Mouse (Mus musculus) liver, postnatal 0 days (tissue): Measurements from ENCODE around the gene Camk2g. TPM values are rescaled to one million over a fixed set of nuclear protein-coding genes. Genes with fewer than 3 reads are reported as not detected.

Experiments
- ATAC-seq: fragments of 200-750 bp; cut with Nextera tagmentation; 2 replicates; pipeline ENCODE4 v1.8.0; 2017; ENCODE audit warnings: mild to moderate bottlenecking, moderate library complexity
- DNase-seq: peaks from one replicate; pipeline ENCODE4 v3.0.0-alpha.2; 2016
- H3K27ac ChIP-seq: fragments of 300-500 bp; sonication (generic); 2 replicates; pipeline ENCODE4 v1.5.1; 2014; ENCODE audit warnings: antibody characterized with exemption, moderate library complexity, mild to moderate bottlenecking, low read depth
- H3K27me3 ChIP-seq: fragments of 300-500 bp; sonication (generic); 2 replicates; pipeline ENCODE4 v1.6.1; 2014; ENCODE audit warnings: low read length, control low read depth, mixed read lengths; ENCODE audit not compliant: insufficient read depth
- H3K36me3 ChIP-seq: fragments of 300-500 bp; sonication (generic); replicated peaks from 2 replicates; pipeline ENCODE4 v1.6.1; 2014; ENCODE audit warnings: mild to moderate bottlenecking, control low read depth, low read length, moderate library complexity, mixed read lengths; ENCODE audit not compliant: insufficient read depth
- H3K4me1 ChIP-seq: fragments of 300-500 bp; sonication (generic); 2 replicates; pipeline ENCODE4 v1.6.1; 2014; ENCODE audit warnings: antibody characterized with exemption, mild to moderate bottlenecking, control low read depth; ENCODE audit not compliant: insufficient read depth
- H3K4me2 ChIP-seq: fragments of 300-500 bp; sonication (generic); 2 replicates; pipeline ENCODE4 v1.6.1; 2014; ENCODE audit warnings: low read depth, mild to moderate bottlenecking, low read length, moderate library complexity, mixed read lengths
- H3K4me3 ChIP-seq: fragments of 300-500 bp; sonication (generic); 2 replicates; pipeline ENCODE4 v1.5.1; 2014; ENCODE audit warnings: low read depth, low read length
- H3K9ac ChIP-seq: fragments of 300-500 bp; sonication (generic); replicated peaks from 2 replicates; pipeline ENCODE4 v1.6.1; 2014; ENCODE audit warnings: mild to moderate bottlenecking, moderate library complexity
- H3K9me3 ChIP-seq: fragments of 300-500 bp; sonication (generic); 2 replicates; pipeline ENCODE4 v1.6.1; 2016; ENCODE audit warnings: mild to moderate bottlenecking, control low read depth, low read length, mixed read lengths
- CTCF ChIP-seq: sonication (generic); IDR thresholded peaks from 2 replicates; pipeline ENCODE4 v1.5.1; 2016; ENCODE audit warnings: antibody characterized with exemption, low read depth
- EP300 ChIP-seq: IDR thresholded peaks from 2 replicates; pipeline ENCODE4 v1.6.1; 2016; ENCODE audit warnings: antibody characterized with exemption, low read depth, mild to moderate bottlenecking
- WGBS: fragments of 180-500 bp; shearing (Covaris S2); extraction: QIAGEN DNeasy Blood & Tissue Kit; methylation state at CpG from one replicate; pipeline ENCODE4 v1.1.7; 2014; ENCODE audit not compliant: insufficient replicate concordance; 5-methylcytosine and 5-hydroxymethylcytosine counted together
- polyA plus RNA-seq: library from polyadenylated mRNA; unstranded; fragments of >200 nt; fragmentation: Nextera tagmentation; extraction: Ambion mirVana; gene quantifications from 2 replicates; pipeline ENCODE4 v1.2.1, GENCODE M21; 2015

Gene Camk2g
- polyA plus RNA-seq, 1 experiment from 2014 or later = 6.6 TPM

DNA sequence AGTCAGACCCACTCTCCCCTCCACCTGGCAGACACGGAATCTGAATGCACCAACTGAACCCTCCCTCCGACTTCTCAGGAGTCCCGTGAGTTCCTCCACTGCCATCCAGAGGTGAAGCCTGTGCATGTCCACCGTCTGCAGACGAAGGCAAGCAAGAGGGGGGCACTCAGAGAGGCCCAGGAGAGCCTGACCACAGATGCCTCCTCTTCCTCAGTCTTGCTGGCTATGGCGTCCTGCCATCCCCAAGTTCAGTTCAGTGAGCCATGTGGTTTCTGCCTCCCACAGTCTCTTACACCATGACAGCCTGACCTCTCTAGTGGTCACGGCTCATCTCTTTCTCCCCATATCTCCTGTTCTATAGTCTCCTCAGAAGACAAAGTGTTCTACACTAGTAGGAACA, 9.2 kb downstream of the Camk2g start:
- no peak overlapping the region for H3K4me3 ChIP-seq
- 45% methylated on average over 7 of the region's 7 CpGs for WGBS
- H3K27me3 ChIP-seq = no peaks in the 10 kb centered on the region
- H3K9me3 ChIP-seq = no peaks in the 10 kb centered on the region
- peak overlapping the region; percentile 85 for H3K27ac ChIP-seq
- H3K36me3 ChIP-seq = peaks cover 9% of the 10 kb centered on the region
- H3K4me2 ChIP-seq = no peak overlapping the region
- peaks cover 9% of the 10 kb centered on the region for H3K4me1 ChIP-seq
- no peak overlapping the region for H3K9ac ChIP-seq
- TF ChIP-seq CTCF = peak; percentile 34
- no peak for TF ChIP-seq EP300
- peak; percentile 27 for ATAC-seq
- no peak for DNase-seq

DNA sequence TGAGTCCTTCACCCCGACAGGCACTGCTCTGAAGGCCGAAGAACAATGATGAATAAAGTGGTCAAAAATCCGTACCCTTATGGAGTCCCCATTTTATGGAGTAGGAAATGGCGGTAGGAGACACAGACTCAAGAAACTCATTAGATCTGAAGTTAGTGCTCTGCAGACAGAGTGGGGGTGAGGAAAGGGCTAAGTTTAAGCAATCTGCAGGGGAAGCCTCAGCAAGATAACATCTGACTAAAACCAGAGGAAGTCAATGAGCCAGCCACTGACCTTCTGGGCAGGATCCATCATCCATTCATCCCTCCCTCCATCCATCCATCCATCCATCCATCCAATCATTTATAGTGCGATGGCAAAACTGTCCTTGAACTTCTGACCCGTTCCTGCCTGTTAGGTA, 10.4 kb downstream of the Camk2g start:
- DNase-seq (no peak), ATAC-seq (no peak)
- no peak for TF ChIP-seq EP300
- no peak for TF ChIP-seq CTCF
- Histone ChIP-seq H3K9me3 (no peaks in the 10 kb centered on the region), H3K4me3 (no peak overlapping the region), H3K36me3 (peaks cover 10% of the 10 kb centered on the region), H3K4me2 (no peak overlapping the region), H3K27me3 (no peaks in the 10 kb centered on the region), H3K27ac (no peak overlapping the region), H3K4me1 (peaks cover 9% of the 10 kb centered on the region), H3K9ac (no peak overlapping the region)
- 82% methylated on average over 6 of the region's 6 CpGs for WGBS

DNA sequence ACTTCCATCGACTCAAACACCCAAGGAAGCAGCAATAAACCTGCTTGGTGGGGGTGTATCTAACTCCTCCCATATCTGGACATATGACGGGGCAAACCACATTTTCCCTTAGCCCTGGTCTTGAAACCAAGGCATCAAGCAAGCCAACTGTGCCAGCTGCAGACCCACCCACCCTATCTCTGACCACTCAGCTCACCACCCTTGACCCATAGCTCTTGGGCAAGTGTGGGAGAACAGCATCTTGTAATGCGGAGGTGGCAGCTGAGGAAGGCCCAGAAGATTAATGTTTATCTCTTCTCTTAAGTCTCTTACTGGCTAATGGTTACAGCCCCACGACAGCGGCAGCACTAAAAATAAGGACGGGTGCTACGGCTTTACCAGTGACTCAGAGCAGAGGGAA, 11.0 kb downstream of the Camk2g start:
- 72% methylated on average over 7 of the region's 7 CpGs for WGBS
- no peak for ATAC-seq
- Histone ChIP-seq H3K27me3 (no peaks in the 10 kb centered on the region), H3K27ac (no peak overlapping the region), H3K4me1 (peaks cover 9% of the 10 kb centered on the region), H3K9me3 (no peaks in the 10 kb centered on the region), H3K36me3 (peaks cover 12% of the 10 kb centered on the region; the same call in 1 of the 2 replicates), H3K4me3 (no peak overlapping the region), H3K9ac (no peak overlapping the region), H3K4me2 (no peak overlapping the region)
- DNase-seq = no peak
- TF ChIP-seq EP300 (no peak), CTCF (no peak)

DNA sequence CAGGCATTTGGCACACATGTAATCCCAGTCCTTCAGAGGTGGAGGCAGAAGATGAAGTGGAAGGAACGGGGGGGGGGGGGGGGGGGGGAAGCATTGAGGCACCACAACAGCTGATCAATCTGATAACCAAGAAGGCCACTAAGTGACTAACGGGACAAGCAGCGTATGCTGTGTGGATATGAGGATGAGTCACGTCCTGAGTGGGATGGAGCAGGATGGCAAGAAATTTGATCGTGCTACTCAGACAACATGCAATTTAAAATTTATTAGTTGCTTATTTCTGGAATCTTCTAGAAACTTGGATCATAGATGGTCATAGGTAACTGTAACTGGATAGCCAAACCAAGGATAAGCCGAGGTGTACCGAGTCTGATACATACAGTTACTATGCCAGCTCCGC, 13.7 kb downstream of the Camk2g start:
- H3K9me3 ChIP-seq = no peaks in the 10 kb centered on the region
- H3K36me3 ChIP-seq = peaks cover 16% of the 10 kb centered on the region; the same call in 1 of the 2 replicates
- WGBS = 83% methylated on average over 7 of the region's 8 CpGs
- H3K4me2 ChIP-seq = no peak overlapping the region
- no peak overlapping the region for H3K4me3 ChIP-seq
- H3K27me3 ChIP-seq = no peaks in the 10 kb centered on the region
- no peaks in the 10 kb centered on the region for H3K4me1 ChIP-seq
- H3K27ac ChIP-seq = no peak overlapping the region
- DNase-seq = no peak
- TF ChIP-seq EP300 (no peak), CTCF (no peak)
- H3K9ac ChIP-seq = no peak overlapping the region
- no peak for ATAC-seq

DNA sequence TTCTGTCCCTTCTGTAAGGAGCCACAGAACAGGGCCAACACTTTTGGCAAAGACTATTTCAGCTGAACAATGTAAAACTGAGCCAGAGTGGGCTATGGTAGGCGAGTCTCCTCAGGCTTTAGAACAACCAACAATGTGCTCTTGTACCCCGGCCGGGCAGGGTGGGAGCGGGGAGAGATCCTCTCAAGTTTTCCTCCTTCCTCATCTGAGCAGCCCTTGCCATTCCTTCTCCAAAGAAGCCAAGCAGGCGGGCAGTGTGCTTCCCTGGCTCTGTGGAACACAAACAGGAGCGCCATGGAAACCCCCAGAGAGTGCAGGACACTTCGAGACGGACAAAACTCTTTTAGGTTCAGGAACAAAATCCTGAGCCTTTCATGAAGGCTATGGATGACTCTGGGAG, 15.4 kb downstream of the Camk2g start:
- Histone ChIP-seq H3K9me3 (no peaks in the 10 kb centered on the region), H3K27me3 (no peaks in the 10 kb centered on the region), H3K27ac (no peak overlapping the region), H3K4me3 (no peak overlapping the region), H3K36me3 (peaks cover 16% of the 10 kb centered on the region; the same call in 1 of the 2 replicates), H3K9ac (no peak overlapping the region), H3K4me1 (peaks cover under 1% of the 10 kb centered on the region; the same call in 1 of the 2 replicates), H3K4me2 (no peak overlapping the region)
- WGBS = 89% methylated on average over 8 of the region's 8 CpGs
- no peak for TF ChIP-seq CTCF
- TF ChIP-seq EP300 = no peak
- DNase-seq = no peak
- no peak for ATAC-seq

DNA sequence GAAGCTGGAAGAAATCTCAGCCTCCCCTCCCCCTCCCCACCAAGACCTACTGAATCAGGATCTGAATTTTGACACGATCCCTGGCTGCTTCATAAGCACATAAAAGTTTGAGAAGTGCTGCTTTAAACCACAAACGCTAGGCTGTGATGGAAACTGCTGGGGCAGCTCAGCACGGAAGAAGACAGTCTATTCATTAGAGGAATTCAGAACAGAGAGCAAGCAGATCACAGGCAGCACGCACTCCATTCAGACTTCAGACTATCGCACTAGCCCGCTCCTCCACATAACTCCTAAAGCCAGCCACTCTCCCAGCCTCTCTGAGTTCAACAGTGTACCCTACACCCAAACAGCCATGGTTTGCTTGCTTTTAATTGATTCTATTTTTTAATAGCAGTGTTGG, 18.2 kb downstream of the Camk2g start:
- peaks cover 13% of the 10 kb centered on the region; the same call in 1 of the 2 replicates for H3K36me3 ChIP-seq
- ATAC-seq (no peak), DNase-seq (no peak)
- peaks cover 7% of the 10 kb centered on the region; the same call in 1 of the 2 replicates for H3K4me1 ChIP-seq
- WGBS = 55% methylated on average over 6 of the region's 6 CpGs
- no peak overlapping the region for H3K27ac ChIP-seq
- TF ChIP-seq CTCF = no peak
- no peak for TF ChIP-seq EP300
- no peaks in the 10 kb centered on the region for H3K27me3 ChIP-seq
- H3K4me3 ChIP-seq = no peak overlapping the region
- no peak overlapping the region for H3K4me2 ChIP-seq
- no peaks in the 10 kb centered on the region for H3K9me3 ChIP-seq
- no peak overlapping the region for H3K9ac ChIP-seq

DNA sequence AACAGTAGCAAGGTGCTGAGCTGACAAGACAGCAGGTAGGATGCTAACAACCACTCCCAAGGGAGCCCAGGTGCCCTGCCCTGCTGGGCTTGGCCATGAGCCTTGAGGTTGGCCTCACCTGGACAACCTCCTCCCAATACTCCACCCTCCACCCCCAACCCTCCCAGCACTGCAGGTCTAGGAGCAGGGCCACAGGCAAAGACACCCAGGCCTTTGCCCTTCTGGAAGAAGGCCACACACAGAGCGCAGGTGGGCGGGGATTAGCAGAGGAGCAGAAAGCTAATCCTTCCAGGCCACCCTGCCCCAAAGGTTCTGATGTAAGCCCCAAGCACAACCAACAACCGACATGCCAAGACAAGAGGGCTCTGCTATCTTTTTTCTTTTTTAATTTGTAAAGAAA, 20.5 kb downstream of the Camk2g start:
- ATAC-seq = no peak
- 62% methylated on average over 3 of the region's 3 CpGs for WGBS
- no peak for TF ChIP-seq EP300
- TF ChIP-seq CTCF = no peak

More for the DNA sequence above, 20.5 kb downstream of the Camk2g start:
- H3K4me1 ChIP-seq = peaks cover 7% of the 10 kb centered on the region; the same call in 1 of the 2 replicates
- H3K36me3 ChIP-seq = 0 out of 2 replicates have a peak, but pooled peaks cover 12% of the 10 kb centered on the region
- H3K27me3 ChIP-seq = no peaks in the 10 kb centered on the region
- no peak overlapping the region for H3K27ac ChIP-seq
- no peak overlapping the region for H3K9ac ChIP-seq
- no peak overlapping the region for H3K4me2 ChIP-seq
- DNase-seq = no peak
- no peaks in the 10 kb centered on the region for H3K9me3 ChIP-seq
- no peak overlapping the region for H3K4me3 ChIP-seq
